Mouse (Mus musculus): ENCODE data around the gene Ube2o. TPM values are rescaled to one million over a fixed set of nuclear protein-coding genes. Genes with fewer than 3 reads are reported as not detected.
A peak's percentile ranks its signal among the peaks of the same experiment; 100 is the strongest.

The Ube2o gene
- polyA plus RNA-seq, 1 experiment from 2014 or later: 9.7 TPM

GRCm38 (mm10) chr11:116591621-116592020, 10.4 kb upstream of the Ube2o start:
- H3K9me3 ChIP-seq: no peaks in the 10 kb centered on the region
- 85% methylated on average over 4 of the region's 4 CpGs for WGBS

DNA sequence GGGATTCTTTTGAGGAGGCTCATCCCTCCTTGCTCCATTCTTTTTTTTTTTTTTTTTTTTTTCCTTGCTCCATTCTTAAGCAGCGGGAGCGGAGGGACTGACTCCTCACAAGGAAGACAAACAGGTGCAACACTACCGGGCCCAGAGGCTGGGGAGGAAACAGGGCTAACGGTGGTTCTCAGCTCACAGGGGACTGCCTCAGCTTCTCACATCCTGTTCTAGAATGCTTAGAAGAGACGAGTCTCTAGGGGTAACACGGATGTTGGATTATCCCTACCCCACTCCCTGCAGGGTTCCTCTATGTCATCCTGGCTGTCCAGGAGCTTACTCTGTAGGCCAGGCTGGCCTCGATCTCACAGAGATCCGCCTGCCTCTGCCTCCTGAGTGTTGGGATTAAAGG, 8.3 kb upstream of the Ube2o start:
- ATAC-seq (ENCODE audit: insufficient number of reproducible peaks, low FRiP score, low TSS enrichment, low read depth): no peak
- Histone ChIP-seq H3K4me3 (no peak overlapping the region), H3K9me3 (no peaks in the 10 kb centered on the region), H3K9ac (no peak overlapping the region), H3K4me2 (no peak overlapping the region), H3K27ac (no peak overlapping the region), H3K36me3 (no peaks in the 10 kb centered on the region), H3K4me1 (peaks cover 28% of the 10 kb centered on the region), H3K27me3 (peaks cover 3% of the 10 kb centered on the region; the same call in 1 of the 2 replicates)
- WGBS: 55% methylated on average over 8 of the region's 8 CpGs

More at GRCm38 (mm10) chr11:116591621-116592020, 10.4 kb upstream of the Ube2o start:
- H3K36me3 ChIP-seq: 0 out of 2 replicates have a peak, but pooled peaks cover 1% of the 10 kb centered on the region
- H3K4me3 ChIP-seq: no peak overlapping the region
- no peak overlapping the region for H3K4me2 ChIP-seq
- no peak for ATAC-seq (ENCODE audit: insufficient number of reproducible peaks, low FRiP score, low TSS enrichment, low read depth)
- H3K27ac ChIP-seq: no peak overlapping the region
- H3K4me1 ChIP-seq: peaks cover 27% of the 10 kb centered on the region
- no peak overlapping the region for H3K9ac ChIP-seq
- H3K27me3 ChIP-seq: peaks cover 3% of the 10 kb centered on the region; the same call in 1 of the 2 replicates

GRCm38 (mm10) chr11:116589020-116589531, 7.8 kb upstream of the Ube2o start:
- Histone ChIP-seq H3K4me1 (peaks cover 28% of the 10 kb centered on the region), H3K36me3 (no peaks in the 10 kb centered on the region), H3K27ac (no peak overlapping the region), H3K4me3 (no peak overlapping the region), H3K27me3 (peaks cover 3% of the 10 kb centered on the region; the same call in 1 of the 2 replicates), H3K4me2 (no peak overlapping the region), H3K9me3 (no peaks in the 10 kb centered on the region), H3K9ac (0 out of 2 replicates have a peak overlapping the region, but pooled peaks have one; percentile 7)
- ATAC-seq (ENCODE audit: insufficient number of reproducible peaks, low FRiP score, low TSS enrichment, low read depth): no peak
- WGBS: 23% methylated on average over 14 of the region's 14 CpGs

- Histone ChIP-seq H3K4me3 (no peak overlapping the region), H3K9me3 (no peaks in the 10 kb centered on the region), H3K27ac (no peak overlapping the region), H3K4me2 (peak overlapping the region; percentile 20; the same call in 1 of the 2 replicates), H3K4me1 (peaks cover 13% of the 10 kb centered on the region), H3K36me3 (no peaks in the 10 kb centered on the region), H3K9ac (no peak overlapping the region), H3K27me3 (peaks cover 3% of the 10 kb centered on the region; the same call in 1 of the 2 replicates)
- WGBS: 21% methylated on average over 23 of the region's 23 CpGs
- ATAC-seq (ENCODE audit: insufficient number of reproducible peaks, low FRiP score, low TSS enrichment, low read depth): no peak
Measured at GRCm38 (mm10) chr11:116586801-116587631, 5.8 kb upstream of the Ube2o start.

- Histone ChIP-seq H3K9me3 (no peaks in the 10 kb centered on the region), H3K9ac (no peak within 1 kb of the TSS), H3K4me1 (peaks cover 16% of the 10 kb centered on the region), H3K27me3 (peaks cover 3% of the 10 kb centered on the region; the same call in 1 of the 2 replicates), H3K36me3 (no peaks in the 10 kb centered on the region), H3K27ac (no peak within 1 kb of the TSS), H3K4me3 (no peak within 1 kb of the TSS), H3K4me2 (peak within 1 kb of the TSS; percentile 20; the same call in 1 of the 2 replicates)
- ATAC-seq (ENCODE audit: insufficient number of reproducible peaks, low FRiP score, low TSS enrichment, low read depth): no peak
- 67% methylated on average over 5 of the region's 5 CpGs for WGBS
Measured at GRCm38 (mm10) chr11:116586310-116586709, 5.1 kb upstream of the Ube2o start, which contains the start of gene Aanat. Gene Aanat (plus strand): TSS chr11:116586432.

- Histone ChIP-seq H3K36me3 (no peaks in the 10 kb centered on the region), H3K27me3 (peaks cover 3% of the 10 kb centered on the region; the same call in 1 of the 2 replicates), H3K27ac (no peak overlapping the region), H3K4me2 (no peak overlapping the region), H3K4me3 (no peak overlapping the region), H3K4me1 (peaks cover 18% of the 10 kb centered on the region), H3K9me3 (no peaks in the 10 kb centered on the region), H3K9ac (no peak overlapping the region)
- no peak for ATAC-seq (ENCODE audit: insufficient number of reproducible peaks, low FRiP score, low TSS enrichment, low read depth)
- WGBS: 78% methylated on average over 6 of the region's 6 CpGs
Measured at GRCm38 (mm10) chr11:116585682-116586081, 4.4 kb upstream of the Ube2o start.

DNA sequence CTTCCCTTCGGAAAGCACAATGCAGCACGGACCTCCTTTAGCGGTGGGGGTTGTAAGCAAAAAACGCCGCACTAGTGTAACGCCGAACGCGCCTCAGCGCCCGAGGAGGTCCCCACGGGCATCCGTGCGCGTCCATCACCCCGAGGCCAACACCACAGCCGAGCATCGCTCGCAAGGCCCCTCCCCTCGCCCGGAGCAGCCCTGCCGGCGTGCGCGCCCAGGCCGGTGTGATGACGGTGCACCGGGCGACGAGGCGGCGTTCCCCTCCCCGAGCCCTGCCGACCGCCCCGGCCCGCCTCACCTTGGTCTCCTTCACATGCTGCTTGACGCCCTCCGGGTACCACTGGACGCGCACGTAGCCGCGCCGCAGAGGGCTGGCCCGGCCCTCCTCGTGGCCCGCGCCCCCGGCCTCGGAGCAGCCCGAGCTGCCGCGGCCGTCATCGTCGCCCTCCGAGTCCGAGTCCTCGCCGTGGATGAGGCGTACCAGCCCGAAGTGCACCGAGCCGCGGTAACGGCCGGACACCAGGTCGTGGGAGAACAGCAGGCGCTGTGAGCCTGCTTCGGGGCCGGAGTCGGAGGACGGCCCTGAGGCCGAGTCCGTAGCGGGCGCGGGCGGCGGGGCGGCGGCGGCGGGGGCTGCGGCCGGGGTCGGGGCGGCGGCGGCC, 404 bp downstream of the Ube2o start:
- peak; percentile 68 for ATAC-seq (ENCODE audit: insufficient number of reproducible peaks, low FRiP score, low TSS enrichment, low read depth)
- Histone ChIP-seq H3K27me3 (no peaks in the 10 kb centered on the region), H3K27ac (peak overlapping the region; percentile 84), H3K9me3 (no peaks in the 10 kb centered on the region), H3K9ac (peak overlapping the region; percentile 95), H3K4me2 (peak overlapping the region; percentile 91), H3K4me1 (peaks cover 29% of the 10 kb centered on the region), H3K4me3 (peak overlapping the region; percentile 98), H3K36me3 (no peaks in the 10 kb centered on the region)
- under 1% methylated on average over 84 of the region's 91 CpGs for WGBS

DNA sequence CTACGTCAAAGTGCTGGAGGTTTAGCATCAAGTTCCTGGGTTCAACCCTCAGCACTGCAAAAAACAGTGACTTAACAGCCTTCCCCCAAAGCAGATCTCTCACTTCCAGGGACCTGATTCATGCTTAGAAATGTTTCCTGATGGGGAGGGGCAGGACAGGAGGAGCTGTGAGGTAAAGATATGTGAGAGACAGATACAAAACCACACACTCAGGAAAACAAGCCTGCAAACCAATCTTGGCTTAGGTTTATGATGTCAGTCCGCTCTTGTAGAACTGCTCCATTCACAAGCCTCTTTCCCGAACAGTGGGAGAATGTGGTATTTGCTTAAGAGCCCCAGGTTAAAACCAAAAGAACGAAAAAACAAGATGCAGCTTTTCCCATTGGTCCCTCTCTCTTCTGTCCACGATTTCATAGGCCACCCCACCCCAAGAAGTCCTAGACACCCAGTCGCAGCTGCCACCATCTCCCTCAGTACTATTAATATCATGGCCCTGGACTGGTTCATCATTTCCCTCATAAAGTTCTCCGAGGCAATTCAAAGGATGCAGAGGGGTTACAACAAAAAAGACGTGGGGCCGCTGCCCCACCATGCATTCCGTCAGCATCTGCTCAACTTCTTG, 1.1 kb downstream of the Ube2o start:
- Histone ChIP-seq H3K4me1 (peaks cover 29% of the 10 kb centered on the region), H3K9me3 (no peaks in the 10 kb centered on the region), H3K4me3 (peak overlapping the region; percentile 98), H3K4me2 (peak overlapping the region; percentile 91), H3K27me3 (no peaks in the 10 kb centered on the region), H3K9ac (peak overlapping the region; percentile 95), H3K36me3 (no peaks in the 10 kb centered on the region), H3K27ac (peak overlapping the region; percentile 84)
- ATAC-seq (ENCODE audit: insufficient number of reproducible peaks, low FRiP score, low TSS enrichment, low read depth): no peak
- 14% methylated on average over 10 of the region's 10 CpGs for WGBS

DNA sequence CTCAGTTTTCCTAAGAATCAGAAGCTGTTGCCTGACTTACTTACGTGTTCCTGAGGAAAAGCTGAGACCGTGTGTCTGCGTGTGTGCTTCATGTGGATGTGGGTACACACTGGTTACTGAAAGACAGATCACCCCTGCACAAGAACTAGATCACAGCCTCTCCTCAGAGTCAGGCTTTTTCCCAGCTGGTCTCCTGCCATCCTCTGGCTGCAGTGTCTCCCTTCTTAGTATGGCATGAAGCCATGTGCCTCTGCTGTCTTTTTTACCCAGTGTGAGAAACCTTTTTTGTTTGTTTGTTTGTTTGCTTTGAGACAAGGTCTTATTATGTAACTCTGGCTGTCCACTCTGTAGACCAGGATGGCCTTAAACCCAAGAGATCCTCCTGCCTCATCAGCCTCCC, 2.0 kb downstream of the Ube2o start:
- no peak overlapping the region for H3K9ac ChIP-seq
- H3K27me3 ChIP-seq: no peaks in the 10 kb centered on the region
- peaks cover 32% of the 10 kb centered on the region for H3K4me1 ChIP-seq
- H3K9me3 ChIP-seq: no peaks in the 10 kb centered on the region
- no peaks in the 10 kb centered on the region for H3K36me3 ChIP-seq
- 90% methylated on average over 3 of the region's 3 CpGs for WGBS
- no peak overlapping the region for H3K27ac ChIP-seq
- no peak overlapping the region for H3K4me3 ChIP-seq
- ATAC-seq (ENCODE audit: insufficient number of reproducible peaks, low FRiP score, low TSS enrichment, low read depth): no peak
- H3K4me2 ChIP-seq: no peak overlapping the region

- no peak overlapping the region for H3K4me3 ChIP-seq
- H3K9me3 ChIP-seq: no peaks in the 10 kb centered on the region
- no peak overlapping the region for H3K4me2 ChIP-seq
- peaks cover 41% of the 10 kb centered on the region for H3K4me1 ChIP-seq
- H3K9ac ChIP-seq: no peak overlapping the region
- no peak for ATAC-seq (ENCODE audit: insufficient number of reproducible peaks, low FRiP score, low TSS enrichment, low read depth)
- WGBS: 78% methylated on average over 2 of the region's 2 CpGs
- H3K27me3 ChIP-seq: no peaks in the 10 kb centered on the region
- H3K27ac ChIP-seq: no peak overlapping the region
- H3K36me3 ChIP-seq: no peaks in the 10 kb centered on the region
Measured at GRCm38 (mm10) chr11:116575396-116575795, 5.9 kb downstream of the Ube2o start.

DNA sequence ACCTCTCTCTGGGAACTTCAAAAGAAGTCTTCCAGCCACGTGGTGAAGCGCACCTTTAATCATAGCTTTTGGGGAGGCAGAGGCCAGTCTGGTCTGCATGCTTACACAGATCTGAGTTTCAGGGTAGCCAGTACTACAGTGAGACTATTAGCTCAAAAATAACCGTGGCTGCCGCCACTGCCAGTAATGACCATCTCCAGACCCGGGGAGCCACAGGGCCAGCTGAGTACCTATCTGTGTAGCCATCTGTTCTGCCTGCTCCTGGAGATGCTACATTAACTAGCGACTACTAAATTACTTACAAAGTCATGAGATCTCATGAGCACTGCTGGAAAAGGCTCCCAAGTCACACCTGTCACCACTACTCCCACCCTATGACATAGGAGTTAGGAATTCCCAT, 6.3 kb downstream of the Ube2o start:
- H3K27ac ChIP-seq: no peak overlapping the region

More for the DNA sequence above, 6.3 kb downstream of the Ube2o start:
- no peak overlapping the region for H3K4me2 ChIP-seq
- no peak overlapping the region for H3K9ac ChIP-seq
- H3K4me3 ChIP-seq: no peak overlapping the region
- ATAC-seq (ENCODE audit: insufficient number of reproducible peaks, low FRiP score, low TSS enrichment, low read depth): no peak
- no peaks in the 10 kb centered on the region for H3K27me3 ChIP-seq
- H3K4me1 ChIP-seq: peaks cover 37% of the 10 kb centered on the region
- 57% methylated on average over 6 of the region's 6 CpGs for WGBS
- no peaks in the 10 kb centered on the region for H3K36me3 ChIP-seq
- no peaks in the 10 kb centered on the region for H3K9me3 ChIP-seq
